Mouse (Mus musculus): ENCODE results near the gene 4933427D14Rik. TPM values are rescaled to one million over a fixed set of nuclear protein-coding genes. Genes with fewer than 3 reads are reported as not detected.
A peak's percentile ranks its signal among the peaks of the same experiment; 100 is the strongest.

4933427D14Rik gene
- polyA plus RNA-seq, 1 experiment from 2014 or later: 23.5 TPM

- 65% methylated on average over 4 of the region's 4 CpGs for WGBS
- no peak overlapping the region for H3K4me3 ChIP-seq
Observed at GRCm38 (mm10) chr11:72223414-72223813, 16.2 kb upstream of the 4933427D14Rik start.

DNA sequence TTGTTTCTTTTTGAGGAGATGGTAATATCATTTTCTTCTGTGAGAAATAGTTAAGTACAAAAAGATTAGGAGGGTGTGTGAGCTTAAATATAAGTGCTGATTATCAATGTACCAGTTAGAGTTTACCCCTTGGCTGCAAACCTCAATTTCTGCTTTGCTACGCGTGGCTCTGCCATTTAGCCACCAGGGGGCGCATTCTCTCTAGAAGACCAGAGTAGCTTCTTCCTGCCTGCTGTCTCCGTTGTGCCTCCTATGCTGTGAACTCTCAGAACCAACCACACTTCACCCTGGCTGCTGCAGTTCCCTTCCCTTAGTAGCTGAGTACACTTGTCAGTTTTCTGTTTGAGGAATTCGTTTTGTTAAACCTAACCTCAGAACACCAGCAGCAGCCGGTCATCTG lies 14.0 kb upstream of the 4933427D14Rik start:
- H3K4me2 ChIP-seq (replicated peaks): no peak overlapping the region
- no peaks in the 10 kb centered on the region for H3K9me3 ChIP-seq
- no peak overlapping the region for H3K9ac ChIP-seq (replicated peaks)
- H3K4me3 ChIP-seq: no peak overlapping the region
- H3K27ac ChIP-seq (replicated peaks): no peak overlapping the region
- no peaks in the 10 kb centered on the region for H3K27me3 ChIP-seq
- peaks cover 20% of the 10 kb centered on the region for H3K4me1 ChIP-seq
- H3K36me3 ChIP-seq: no peaks in the 10 kb centered on the region
- 16% methylated on average over 6 of the region's 6 CpGs for WGBS
- no peak for ATAC-seq (replicated peaks)

More at GRCm38 (mm10) chr11:72223414-72223813, 16.2 kb upstream of the 4933427D14Rik start:
- H3K36me3 ChIP-seq: no peaks in the 10 kb centered on the region
- H3K4me1 ChIP-seq: peaks cover 8% of the 10 kb centered on the region; the same call in 1 of the 2 replicates
- no peak for ATAC-seq (replicated peaks)
- H3K4me2 ChIP-seq (replicated peaks): no peak overlapping the region
- no peaks in the 10 kb centered on the region for H3K27me3 ChIP-seq
- H3K9ac ChIP-seq (replicated peaks): no peak overlapping the region
- no peaks in the 10 kb centered on the region for H3K9me3 ChIP-seq
- 0 out of 2 replicates have a peak overlapping the region, but pooled peaks have one; percentile 25 for H3K27ac ChIP-seq (replicated peaks)

GRCm38 (mm10) chr11:72217116-72217515 lies 9.9 kb upstream of the 4933427D14Rik start:
- Histone ChIP-seq H3K27me3 (no peaks in the 10 kb centered on the region), H3K9me3 (no peaks in the 10 kb centered on the region), H3K4me3 (no peak overlapping the region), H3K36me3 (peaks cover 3% of the 10 kb centered on the region; the same call in 1 of the 2 replicates), H3K27ac (replicated peaks) (no peak overlapping the region), H3K4me1 (peaks cover 32% of the 10 kb centered on the region), H3K9ac (replicated peaks) (no peak overlapping the region), H3K4me2 (replicated peaks) (no peak overlapping the region)
- 86% methylated on average over 5 of the region's 5 CpGs for WGBS
- no peak for ATAC-seq (replicated peaks)

DNA sequence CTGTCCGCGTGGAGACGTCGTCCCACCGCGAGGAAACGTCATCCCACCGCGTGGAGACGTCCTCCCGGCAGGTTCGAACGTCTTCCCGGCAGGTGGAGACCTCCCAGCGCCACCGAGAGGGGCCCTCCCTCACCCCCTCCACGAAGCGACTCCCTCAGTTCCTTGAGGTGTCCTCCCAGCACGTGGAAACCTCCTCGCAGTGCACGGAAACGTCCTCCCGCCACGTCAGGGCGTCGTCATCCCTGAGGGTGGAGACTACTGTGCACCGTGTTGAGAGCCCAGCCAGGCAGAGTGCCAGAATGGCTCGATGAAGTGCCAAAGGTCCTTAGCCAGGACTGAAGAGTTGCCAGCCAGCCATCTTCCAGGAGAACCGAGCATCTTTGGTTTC lies 8.1 kb upstream of the 4933427D14Rik start, which contains the start of gene Med31:
Gene Med31, minus strand, starts transcription at position 183 of the 388 bp plus-strand sequence.
- Histone ChIP-seq H3K4me3 (peak within 1 kb of the TSS; percentile 88), H3K9ac (replicated peaks) (peak within 1 kb of the TSS; percentile 84), H3K9me3 (no peaks in the 10 kb centered on the region), H3K27ac (replicated peaks) (peak within 1 kb of the TSS; percentile 91), H3K4me2 (replicated peaks) (peak within 1 kb of the TSS; percentile 95), H3K27me3 (no peaks in the 10 kb centered on the region), H3K36me3 (peaks cover 19% of the 10 kb centered on the region), H3K4me1 (peaks cover 32% of the 10 kb centered on the region)
- WGBS: under 1% methylated on average over 29 of the region's 29 CpGs
- ATAC-seq (replicated peaks): peak; percentile 83

DNA sequence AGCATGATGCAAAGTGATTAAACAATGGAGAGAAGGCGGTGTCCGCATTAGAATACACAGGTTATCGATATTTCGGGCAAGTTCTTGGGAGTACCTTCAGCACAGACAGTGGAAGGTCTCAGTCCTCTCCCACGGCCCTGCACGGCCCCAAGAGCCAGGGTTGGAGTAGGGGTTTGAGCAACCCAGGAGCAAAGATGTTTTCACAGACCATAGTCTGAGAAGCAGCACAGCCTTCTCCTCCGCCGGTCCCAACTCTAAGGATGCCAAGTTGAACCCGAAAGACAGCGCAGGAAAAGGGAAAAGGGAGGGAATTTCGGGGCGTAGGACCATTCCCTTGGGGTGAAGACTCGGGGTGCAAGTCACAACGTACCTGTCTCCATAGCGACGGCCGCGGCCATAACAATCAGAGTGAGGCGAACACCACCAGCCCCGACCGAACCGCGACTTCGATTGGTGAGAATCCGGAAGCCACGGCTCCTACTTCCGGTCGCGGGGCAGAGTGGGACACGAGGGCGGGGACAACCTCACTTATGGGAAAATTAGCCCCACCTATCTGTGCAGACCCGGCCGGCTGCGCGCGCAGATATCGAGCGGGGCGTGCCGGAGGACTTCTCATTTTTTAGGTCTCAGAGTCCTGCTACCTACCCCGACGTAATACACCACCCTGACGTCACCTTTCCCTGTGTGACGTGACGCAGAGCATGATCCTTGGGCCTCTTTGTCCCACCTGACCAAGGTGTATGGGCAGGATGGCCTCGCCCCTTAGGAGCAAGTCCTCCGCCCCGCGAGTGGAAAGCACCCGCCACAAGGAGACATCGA lies 7.5 kb upstream of the 4933427D14Rik start:
- ATAC-seq (replicated peaks): peak; percentile 97
- peak overlapping the region; percentile 91 for H3K27ac ChIP-seq (replicated peaks)
- no peaks in the 10 kb centered on the region for H3K9me3 ChIP-seq
- peaks cover 25% of the 10 kb centered on the region for H3K36me3 ChIP-seq
- peak overlapping the region; percentile 88 for H3K4me3 ChIP-seq
- H3K27me3 ChIP-seq: no peaks in the 10 kb centered on the region
- H3K9ac ChIP-seq (replicated peaks): peak overlapping the region; percentile 84
- peak overlapping the region; percentile 95 for H3K4me2 ChIP-seq (replicated peaks)
- 1% methylated on average over 51 of the region's 51 CpGs for WGBS
- peaks cover 32% of the 10 kb centered on the region for H3K4me1 ChIP-seq

- H3K4me1 ChIP-seq: peaks cover 41% of the 10 kb centered on the region
- peak overlapping the region; percentile 87 for H3K4me2 ChIP-seq (replicated peaks)
- H3K27me3 ChIP-seq: no peaks in the 10 kb centered on the region
- peak overlapping the region; percentile 74 for H3K9ac ChIP-seq (replicated peaks)
- H3K4me3 ChIP-seq: peak overlapping the region; percentile 94
- H3K9me3 ChIP-seq: no peaks in the 10 kb centered on the region
- 20% methylated on average over 17 of the region's 17 CpGs for WGBS
- H3K36me3 ChIP-seq: peaks cover 29% of the 10 kb centered on the region
- H3K27ac ChIP-seq (replicated peaks): peak overlapping the region; percentile 74; the same call in 1 of the 2 replicates
- ATAC-seq (replicated peaks): no peak
Observed at GRCm38 (mm10) chr11:72207834-72208377, 647 bp upstream of the 4933427D14Rik start.

GRCm38 (mm10) chr11:72206341-72207203 lies 687 bp downstream of the 4933427D14Rik start, which contains the start of gene Gm43951:
Gene Gm43951 (minus strand): TSS chr11:72206840.
- H3K4me1 ChIP-seq: peaks cover 41% of the 10 kb centered on the region
- peak within 1 kb of the TSS; percentile 74 for H3K27ac ChIP-seq (replicated peaks)
- WGBS: under 1% methylated on average over 43 of the region's 43 CpGs
- no peaks in the 10 kb centered on the region for H3K9me3 ChIP-seq
- H3K36me3 ChIP-seq: peaks cover 22% of the 10 kb centered on the region
- peak; percentile 55 for ATAC-seq (replicated peaks)
- H3K9ac ChIP-seq (replicated peaks): peak within 1 kb of the TSS; percentile 74
- H3K4me3 ChIP-seq: peak within 1 kb of the TSS; percentile 94
- H3K27me3 ChIP-seq: no peaks in the 10 kb centered on the region
- peak within 1 kb of the TSS; percentile 87 for H3K4me2 ChIP-seq (replicated peaks)

- peak overlapping the region; percentile 94 for H3K4me3 ChIP-seq
- ATAC-seq (replicated peaks): no peak
- WGBS: 82% methylated on average over 6 of the region's 6 CpGs
- H3K27me3 ChIP-seq: no peaks in the 10 kb centered on the region
- peak overlapping the region; percentile 74; the same call in 1 of the 2 replicates for H3K9ac ChIP-seq (replicated peaks)
- H3K4me2 ChIP-seq (replicated peaks): peak overlapping the region; percentile 87
- H3K9me3 ChIP-seq: no peaks in the 10 kb centered on the region
- H3K27ac ChIP-seq (replicated peaks): no peak overlapping the region
- peaks cover 41% of the 10 kb centered on the region for H3K4me1 ChIP-seq
- peaks cover 17% of the 10 kb centered on the region for H3K36me3 ChIP-seq
Observed at GRCm38 (mm10) chr11:72205256-72205655, 2.0 kb downstream of the 4933427D14Rik start.

GRCm38 (mm10) chr11:72203440-72203839 lies 3.8 kb downstream of the 4933427D14Rik start:
- ATAC-seq (replicated peaks): no peak
- no peak overlapping the region for H3K4me3 ChIP-seq
- no peaks in the 10 kb centered on the region for H3K27me3 ChIP-seq
- H3K27ac ChIP-seq (replicated peaks): no peak overlapping the region
- H3K9ac ChIP-seq (replicated peaks): no peak overlapping the region
- H3K36me3 ChIP-seq: peaks cover 15% of the 10 kb centered on the region
- 45% methylated on average over 1 of the region's 1 CpGs for WGBS
- peaks cover 36% of the 10 kb centered on the region for H3K4me1 ChIP-seq
- H3K9me3 ChIP-seq: no peaks in the 10 kb centered on the region
- no peak overlapping the region for H3K4me2 ChIP-seq (replicated peaks)

DNA sequence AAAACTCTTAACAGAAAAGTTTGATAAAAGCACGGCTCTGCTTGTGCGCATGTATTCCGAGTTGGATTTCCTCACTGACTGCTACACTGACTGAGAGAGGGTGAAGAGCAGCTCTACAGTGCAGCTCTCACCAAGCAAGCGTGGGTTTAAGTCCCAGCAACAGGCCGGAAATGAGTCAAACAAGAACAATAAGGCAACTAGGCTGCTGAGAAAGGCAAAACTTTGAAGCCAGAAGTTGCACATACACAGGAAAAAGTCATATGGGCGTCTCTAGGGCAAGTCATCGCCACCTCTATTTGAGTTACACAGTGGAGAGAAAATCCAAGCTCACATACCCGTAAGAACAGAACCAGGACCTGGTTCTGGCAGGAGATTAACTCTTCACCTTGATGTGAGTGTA lies 10.8 kb downstream of the 4933427D14Rik start:
- ATAC-seq (replicated peaks): no peak
- H3K9ac ChIP-seq (replicated peaks): no peak overlapping the region
- WGBS: 92% methylated on average over 8 of the region's 8 CpGs
- H3K4me2 ChIP-seq (replicated peaks): no peak overlapping the region
- no peak overlapping the region for H3K27ac ChIP-seq (replicated peaks)
- no peaks in the 10 kb centered on the region for H3K4me1 ChIP-seq
- peaks cover 45% of the 10 kb centered on the region for H3K36me3 ChIP-seq
- no peak overlapping the region for H3K4me3 ChIP-seq
- no peaks in the 10 kb centered on the region for H3K27me3 ChIP-seq
- no peaks in the 10 kb centered on the region for H3K9me3 ChIP-seq

GRCm38 (mm10) chr11:72194259-72194658 lies 13.0 kb downstream of the 4933427D14Rik start:
- H3K4me3 ChIP-seq: no peak overlapping the region
- WGBS: 96% methylated on average over 2 of the region's 2 CpGs

More at GRCm38 (mm10) chr11:72194259-72194658, 13.0 kb downstream of the 4933427D14Rik start:
- ATAC-seq (replicated peaks): no peak
- Histone ChIP-seq H3K36me3 (peaks cover 57% of the 10 kb centered on the region), H3K4me1 (no peaks in the 10 kb centered on the region), H3K9ac (replicated peaks) (no peak overlapping the region), H3K4me2 (replicated peaks) (no peak overlapping the region), H3K9me3 (no peaks in the 10 kb centered on the region), H3K27ac (replicated peaks) (no peak overlapping the region), H3K27me3 (no peaks in the 10 kb centered on the region)
